Comparison of ENCODE assay signal across 15 mouse cellular contexts in genomic region chr1:37049159-37049558, GRCm38 (mm10). TPM values are rescaled to one million over a fixed set of nuclear protein-coding genes. Genes with fewer than 3 reads are reported as not detected.
"Had no signal": no experiment of that assay in that cellular context is flagged by ENCODE, and none has a peak within 500 bp of the region (broad histone marks: within the 10 kb centered on the region; RNA-seq: fewer than 3 reads in every experiment).

No protein-coding gene starts in this region.

- H3K27me3 ChIP-seq: limb, embryonic 15.5 days; liver, embryonic 12.5 days; neural tube, embryonic 13.5 days had no signal

- H3K4me1 ChIP-seq: limb, embryonic 15.5 days; liver, embryonic 12.5 days; megakaryocyte, embryonic 14.5 days; neural tube, embryonic 13.5 days had no signal

- DNase-seq: kidney, adult 9 months; kidney, postnatal 25 days; left cerebral cortex, postnatal 4 days; lung, embryonic 14.5 days; lung, postnatal 10 days; lung, postnatal 4 days; right cerebral cortex, adult 18-20 months; right cerebral cortex, postnatal 25 days; thymus, postnatal 4 days had no signal

- H3K9me3 ChIP-seq: limb, embryonic 15.5 days; liver, embryonic 12.5 days had no signal

- H3K4me2 ChIP-seq: limb, embryonic 15.5 days; liver, embryonic 12.5 days; lung, embryonic 14.5 days; midbrain, embryonic 11.5 days; neural tube, embryonic 13.5 days had no signal

- H3K36me3 ChIP-seq: limb, embryonic 15.5 days; liver, embryonic 12.5 days; neural tube, embryonic 13.5 days had no signal

- ATAC-seq: liver, embryonic 12.5 days; midbrain, embryonic 16.5 days had no signal

- H3K4me3 ChIP-seq: limb, embryonic 15.5 days; liver, embryonic 12.5 days; megakaryocyte, embryonic 14.5 days; neural tube, embryonic 13.5 days had no signal

- H3K9ac ChIP-seq: limb, embryonic 15.5 days; liver, embryonic 12.5 days; lung, embryonic 14.5 days; neural tube, embryonic 13.5 days had no signal

- H3K27ac ChIP-seq: limb, embryonic 15.5 days; liver, embryonic 12.5 days; neural tube, embryonic 13.5 days had no signal

RNA-seq across cellular contexts. Expression of gene Vwa3b, which starts 22.8 kb away (rescaled TPM):
- polyA plus RNA-seq: liver, embryonic 12.5 days; lung, embryonic 14.5 days had no signal
